In the genomic region with DNA sequence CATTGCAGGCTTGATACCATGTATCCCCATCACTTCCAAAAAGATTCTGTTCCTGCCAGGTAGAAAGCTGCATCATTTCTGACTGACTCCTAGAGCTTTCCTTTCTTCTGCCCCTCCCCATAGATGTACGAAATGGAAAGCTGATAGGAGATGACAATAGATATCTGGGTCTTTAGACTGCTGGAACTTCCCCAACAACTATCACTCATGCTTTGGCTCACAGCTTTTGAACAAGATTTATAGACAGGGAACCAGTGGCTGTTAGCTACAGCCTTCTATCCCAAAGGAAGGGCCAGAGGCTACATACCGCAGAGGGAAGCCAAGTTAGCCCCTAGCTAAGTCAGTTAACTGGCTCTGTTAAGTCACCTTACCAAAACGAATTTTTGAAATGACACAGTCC, we compare ENCODE assay signal across 8 mouse cellular contexts.
DNase-seq lines count a peak whose midpoint lies in the region; ATAC-seq lines count a peak whose summit lies in the region.

No protein-coding gene starts in this region.

- H3K4me2 ChIP-seq in lung, embryonic 15.5 days, result peak overlapping the region; percentile 64
- H3K4me2 ChIP-seq in forebrain, embryonic 13.5 days, result peak overlapping the region; percentile 71
- peak overlapping the region; percentile 80 for H3K4me2 ChIP-seq in limb, embryonic 11.5 days (ENCODE audit: low read depth, severe bottlenecking)
- peak overlapping the region; percentile 69 for H3K4me2 ChIP-seq in neural tube, embryonic 15.5 days

- peak overlapping the region; percentile 98 for H3K27ac ChIP-seq in lung, embryonic 15.5 days
- no peak overlapping the region for H3K27ac ChIP-seq in forebrain, embryonic 13.5 days
- no peak overlapping the region for H3K27ac ChIP-seq in limb, embryonic 11.5 days (replicated peaks; ENCODE audit: low read depth, low read length)
- 0 out of 2 replicates have a peak overlapping the region, but pooled peaks have one; percentile 93 for H3K27ac ChIP-seq in neural tube, embryonic 15.5 days (replicated peaks)

- peak overlapping the region; percentile 68 for H3K9ac ChIP-seq in lung, embryonic 15.5 days
- peak overlapping the region; percentile 71 for H3K9ac ChIP-seq in forebrain, embryonic 13.5 days
- H3K9ac ChIP-seq in limb, embryonic 11.5 days (ENCODE audit: low read length), result no peak overlapping the region
- peak overlapping the region; percentile 71 for H3K9ac ChIP-seq in neural tube, embryonic 15.5 days (replicated peaks)

- H3K9me3 ChIP-seq in lung, embryonic 15.5 days, result no peaks in the 10 kb centered on the region
- no peaks in the 10 kb centered on the region for H3K9me3 ChIP-seq in forebrain, embryonic 13.5 days (replicated peaks)
- no peaks in the 10 kb centered on the region for H3K9me3 ChIP-seq in limb, embryonic 11.5 days (ENCODE audit: control insufficient read depth, low read length)
- no peaks in the 10 kb centered on the region for H3K9me3 ChIP-seq in neural tube, embryonic 15.5 days (replicated peaks)

- DNase-seq in lung, postnatal 36 days, result no peak
- no peak for DNase-seq in limb, embryonic 11.5 days (ENCODE audit: low spot score)
- DNase-seq in left cerebral cortex, postnatal 25 days (ENCODE audit: low spot score in 2 of 2), result no peak
- no peak for DNase-seq in embryo, embryonic 9.5 days (ENCODE audit: extremely low spot score)
- DNase-seq in thymus, postnatal 4 days, result no peak

- intact Hi-C loops in left cerebral cortex, postnatal 25 days (cut with DNase I), result loop anchor here (5.0 kb wide), 2 partner anchors 55 to 70 kb away; no protein-coding TSS in a partner anchor

- peaks cover 63% of the 10 kb centered on the region for H3K4me1 ChIP-seq in lung, embryonic 15.5 days
- peaks cover 76% of the 10 kb centered on the region for H3K4me1 ChIP-seq in forebrain, embryonic 13.5 days
- H3K4me1 ChIP-seq in limb, embryonic 11.5 days (ENCODE audit: control insufficient read depth, insufficient read depth, low read length), result no peaks in the 10 kb centered on the region
- peaks cover 60% of the 10 kb centered on the region for H3K4me1 ChIP-seq in neural tube, embryonic 15.5 days

- H3K4me3 ChIP-seq in lung, embryonic 15.5 days, result peak overlapping the region; percentile 77
- peak overlapping the region; percentile 63 for H3K4me3 ChIP-seq in forebrain, embryonic 13.5 days
- H3K4me3 ChIP-seq in limb, embryonic 11.5 days (ENCODE audit: low read depth, low read length), result no peak overlapping the region
- H3K4me3 ChIP-seq in neural tube, embryonic 15.5 days (replicated peaks), result peak overlapping the region; percentile 68

- WGBS in lung, embryonic 15.5 days, result 17% methylated on average over 3 of the region's 3 CpGs
- WGBS in forebrain, embryonic 13.5 days, result 24% methylated on average over 3 of the region's 3 CpGs
- 49% methylated on average over 3 of the region's 3 CpGs for WGBS in limb, embryonic 11.5 days
- WGBS in neural tube, embryonic 15.5 days, result 3% methylated on average over 3 of the region's 3 CpGs

- H3K36me3 ChIP-seq in lung, embryonic 15.5 days, result no peaks in the 10 kb centered on the region
- H3K36me3 ChIP-seq in forebrain, embryonic 13.5 days (ENCODE audit: poor library complexity, severe bottlenecking), result no peaks in the 10 kb centered on the region
- H3K36me3 ChIP-seq in limb, embryonic 11.5 days (ENCODE audit: control insufficient read depth, insufficient read depth, low read length), result no peaks in the 10 kb centered on the region
- H3K36me3 ChIP-seq in neural tube, embryonic 15.5 days, result no peaks in the 10 kb centered on the region

- no peak for ATAC-seq in lung, embryonic 15.5 days (ENCODE audit: borderline replicate concordance, extremely low read depth, low FRiP score, low TSS enrichment)
- ATAC-seq in forebrain, embryonic 13.5 days, result no peak
- ATAC-seq in limb, embryonic 11.5 days (ENCODE audit: insufficient number of reproducible peaks, low FRiP score, low TSS enrichment, low read depth), result no peak
- no peak for ATAC-seq in neural tube, embryonic 15.5 days (ENCODE audit: low FRiP score)

- no peaks in the 10 kb centered on the region for H3K27me3 ChIP-seq in lung, embryonic 15.5 days
- H3K27me3 ChIP-seq in forebrain, embryonic 13.5 days, result no peaks in the 10 kb centered on the region
- H3K27me3 ChIP-seq in limb, embryonic 11.5 days (ENCODE audit: control insufficient read depth, insufficient read depth, low read length), result no peaks in the 10 kb centered on the region
- H3K27me3 ChIP-seq in neural tube, embryonic 15.5 days (replicated peaks), result no peaks in the 10 kb centered on the region

Comparison
In these comparisons a context has a peak if more than half of its experiments do, and no peak if none do; other contexts are left out.
1. H3K27ac ChIP-seq: peak in lung, embryonic 15.5 days (single experiment) and neural tube, embryonic 15.5 days (single experiment); none in forebrain, embryonic 13.5 days (single experiment) and limb, embryonic 11.5 days (single experiment).
2. Peak in every context shown above with its lines, with median percentiles within 50 percentile points of each other: H3K4me2 ChIP-seq.